Mouse (Mus musculus) bone marrow macrophage, adult 2 months (primary cell): ENCODE data around the gene Gast.

Experiments
- CTCF ChIP-seq: IDR thresholded peaks from 2 replicates; pipeline ENCODE4 v1.5.1; 2012; ENCODE audit warnings: low read depth, mild to moderate bottlenecking, low read length, moderate library complexity
- POLR2A ChIP-seq: IDR thresholded peaks from 2 replicates; pipeline ENCODE4 v1.6.1; 2012; ENCODE audit warnings: mild to moderate bottlenecking, low read depth, low read length, borderline replicate concordance

DNA sequence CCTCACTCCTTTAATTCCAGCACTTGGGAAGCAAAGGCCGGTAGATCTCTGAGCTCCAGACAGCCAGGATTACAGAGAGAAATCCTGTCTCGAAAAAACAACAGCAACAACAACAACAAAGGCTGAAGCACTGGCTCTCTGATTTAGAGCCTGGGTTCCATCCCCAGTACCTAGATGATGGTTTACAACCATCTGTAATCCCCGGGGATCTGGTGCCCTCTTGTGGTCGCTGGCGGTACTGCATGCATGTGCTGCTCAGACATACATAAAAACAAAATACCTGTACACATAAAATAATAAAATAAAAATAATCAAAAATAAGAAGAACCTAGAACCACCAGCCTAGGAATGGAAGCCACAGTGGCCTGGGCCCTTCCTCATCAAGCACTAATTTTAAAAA lies 33.9 kb upstream of the Gast start:
- peak; percentile 94 for TF ChIP-seq CTCF
- no peak for TF ChIP-seq POLR2A
